Mouse (Mus musculus): ENCODE data around the gene Cd101. TPM values are rescaled to one million over a fixed set of nuclear protein-coding genes. Genes with fewer than 3 reads are reported as not detected.

The Cd101 gene
- polyA plus RNA-seq, 1 experiment from 2014 or later, result 0.37 TPM

DNA sequence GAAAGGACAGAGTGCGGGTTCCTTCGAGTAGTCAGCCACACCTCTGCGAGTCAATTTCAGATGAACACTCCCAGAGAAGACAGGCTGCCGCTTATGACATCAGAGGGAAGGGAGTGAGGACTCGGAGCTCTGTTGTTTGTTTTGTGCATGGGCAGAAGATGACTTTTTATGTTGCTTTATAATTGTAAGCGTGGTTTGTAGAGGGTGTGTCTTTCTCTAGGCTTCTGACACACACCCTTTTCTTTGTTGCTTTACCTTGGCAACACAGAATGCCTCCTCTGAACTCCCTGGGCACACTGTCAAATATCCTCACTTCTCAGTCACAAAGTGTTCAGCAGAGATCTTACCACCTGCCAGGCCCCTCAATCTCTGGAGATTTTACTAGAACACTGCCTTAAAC, 36.8 kb upstream of the Cd101 start:
- Histone ChIP-seq H3K4me3 (no peak overlapping the region), H3K4me1 (peaks cover 48% of the 10 kb centered on the region), H3K27ac (replicated peaks) (no peak overlapping the region), H3K4me2 (no peak overlapping the region), H3K27me3 (replicated peaks) (no peaks in the 10 kb centered on the region), H3K9me3 (no peaks in the 10 kb centered on the region), H3K9ac (no peak overlapping the region), H3K36me3 (peaks cover 19% of the 10 kb centered on the region)
- 81% methylated on average over 6 of the region's 6 CpGs for WGBS
- no peak for ATAC-seq (ENCODE audit: extremely low read depth, insufficient number of reproducible peaks, low FRiP score, low TSS enrichment)

DNA sequence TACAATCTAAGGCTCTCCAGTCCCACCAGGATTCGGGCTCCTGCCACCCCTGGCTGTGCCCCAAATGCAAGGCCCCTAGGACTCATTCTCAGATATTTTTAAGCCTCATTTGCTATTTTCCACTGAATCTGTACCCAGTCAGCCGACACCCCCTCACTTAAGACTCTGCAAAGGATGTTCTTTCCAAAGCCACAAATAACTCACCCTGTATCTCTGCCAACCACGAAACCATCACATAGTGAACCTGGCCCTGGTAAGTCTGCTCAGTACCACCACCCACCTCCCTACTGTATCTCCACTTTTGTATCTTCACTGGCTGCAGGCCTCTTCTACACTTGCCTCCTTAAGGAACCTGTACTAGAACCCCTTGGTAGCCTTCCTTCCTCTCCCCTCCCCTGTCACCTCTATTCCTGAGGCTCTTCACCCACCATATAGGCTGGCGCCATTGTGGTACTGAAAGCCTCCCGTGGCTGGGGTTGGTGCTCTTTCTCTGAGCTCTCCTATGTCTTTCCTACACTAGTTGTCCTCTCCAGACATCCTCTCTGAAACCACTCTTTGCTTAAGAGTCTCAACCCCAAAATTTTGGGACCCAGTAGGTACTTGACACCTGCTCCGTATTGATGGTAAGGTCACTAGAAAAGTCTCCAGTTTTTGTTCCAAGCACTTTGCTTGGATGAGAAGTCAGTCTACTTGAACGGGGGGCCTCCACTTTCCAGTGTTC, 32.7 kb upstream of the Cd101 start:
- no peaks in the 10 kb centered on the region for H3K27me3 ChIP-seq (replicated peaks)
- no peak overlapping the region for H3K9ac ChIP-seq
- H3K4me3 ChIP-seq, result no peak overlapping the region
- H3K27ac ChIP-seq (replicated peaks), result no peak overlapping the region
- H3K4me2 ChIP-seq, result no peak overlapping the region
- WGBS, result 84% methylated on average over 7 of the region's 7 CpGs
- H3K36me3 ChIP-seq, result peaks cover 52% of the 10 kb centered on the region
- no peaks in the 10 kb centered on the region for H3K9me3 ChIP-seq
- no peak for ATAC-seq (ENCODE audit: extremely low read depth, insufficient number of reproducible peaks, low FRiP score, low TSS enrichment)
- peaks cover 7% of the 10 kb centered on the region; the same call in 1 of the 2 replicates for H3K4me1 ChIP-seq

DNA sequence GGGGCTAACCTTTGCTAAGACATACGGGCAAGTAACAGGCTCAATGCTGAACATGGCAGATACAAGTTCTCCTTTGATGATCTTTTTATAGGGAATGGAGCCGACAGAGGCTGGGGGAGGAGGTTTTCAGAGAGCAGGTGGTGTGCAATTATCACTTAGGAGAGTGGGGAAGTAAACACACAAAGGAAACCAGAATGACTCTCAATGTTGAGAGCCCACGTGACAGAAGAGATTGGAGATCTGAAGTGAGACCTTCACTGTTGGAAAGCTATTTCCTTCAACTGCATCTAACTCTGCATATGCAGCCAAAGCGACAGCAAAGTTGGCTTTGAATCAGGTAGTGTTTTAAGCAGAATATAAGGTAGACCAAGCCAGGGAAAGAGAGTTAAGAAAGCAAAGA, 29.9 kb upstream of the Cd101 start:
- H3K9me3 ChIP-seq, result no peaks in the 10 kb centered on the region
- H3K9ac ChIP-seq, result no peak overlapping the region
- H3K4me2 ChIP-seq, result no peak overlapping the region
- no peaks in the 10 kb centered on the region for H3K27me3 ChIP-seq (replicated peaks)
- WGBS, result 66% methylated on average over 4 of the region's 4 CpGs
- H3K4me1 ChIP-seq, result no peaks in the 10 kb centered on the region
- ATAC-seq (ENCODE audit: extremely low read depth, insufficient number of reproducible peaks, low FRiP score, low TSS enrichment), result no peak
- H3K4me3 ChIP-seq, result no peak overlapping the region
- H3K27ac ChIP-seq (replicated peaks), result no peak overlapping the region
- peaks cover 75% of the 10 kb centered on the region for H3K36me3 ChIP-seq

DNA sequence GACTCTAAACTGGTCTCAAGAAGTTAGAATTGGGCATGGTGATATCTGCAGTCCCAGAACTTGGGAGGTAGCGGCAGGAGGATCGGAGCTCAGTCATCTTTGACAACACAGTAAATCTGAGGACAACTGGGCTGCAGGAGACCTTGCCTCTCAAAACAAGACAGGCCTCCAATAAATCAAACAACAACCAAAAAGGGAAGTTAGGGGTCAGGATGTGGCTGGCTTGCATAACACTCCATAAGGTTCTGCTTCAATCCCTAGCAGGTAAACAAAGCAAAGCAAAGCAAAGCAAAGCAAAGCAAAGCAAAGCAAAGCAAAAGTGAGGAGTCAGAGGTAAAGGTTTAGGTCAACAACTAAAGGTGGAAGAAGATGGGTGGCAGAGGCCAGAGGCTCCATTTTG, 28.8 kb upstream of the Cd101 start:
- H3K36me3 ChIP-seq, result peaks cover 75% of the 10 kb centered on the region
- no peak overlapping the region for H3K27ac ChIP-seq (replicated peaks)
- H3K4me3 ChIP-seq, result no peak overlapping the region
- H3K4me1 ChIP-seq, result no peaks in the 10 kb centered on the region
- no peak overlapping the region for H3K9ac ChIP-seq
- WGBS, result 74% methylated on average over 2 of the region's 2 CpGs
- H3K9me3 ChIP-seq, result no peaks in the 10 kb centered on the region
- no peak overlapping the region for H3K4me2 ChIP-seq
- H3K27me3 ChIP-seq (replicated peaks), result no peaks in the 10 kb centered on the region
- no peak for ATAC-seq (ENCODE audit: extremely low read depth, insufficient number of reproducible peaks, low FRiP score, low TSS enrichment)

DNA sequence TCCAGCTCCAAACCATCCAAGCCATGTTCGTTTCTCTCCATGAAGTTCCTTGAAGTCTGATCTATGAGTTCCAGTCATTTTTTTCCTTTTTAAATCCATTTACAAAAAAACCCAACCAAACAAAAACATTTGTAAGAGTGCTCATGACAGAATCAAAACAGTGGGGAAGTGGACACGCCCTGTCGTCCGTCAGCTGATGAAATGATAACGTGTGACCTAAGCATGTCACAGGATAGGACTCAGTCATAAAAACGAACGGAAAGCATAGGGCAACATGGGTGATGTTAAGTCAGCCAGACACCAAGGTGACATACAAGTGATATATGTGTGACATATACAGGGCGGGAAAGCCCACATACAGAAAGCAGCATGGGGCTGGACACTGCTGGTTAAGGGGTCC, 25.9 kb upstream of the Cd101 start:
- ATAC-seq (ENCODE audit: extremely low read depth, insufficient number of reproducible peaks, low FRiP score, low TSS enrichment), result no peak
- 68% methylated on average over 8 of the region's 8 CpGs for WGBS
- H3K4me3 ChIP-seq, result no peak overlapping the region

DNA sequence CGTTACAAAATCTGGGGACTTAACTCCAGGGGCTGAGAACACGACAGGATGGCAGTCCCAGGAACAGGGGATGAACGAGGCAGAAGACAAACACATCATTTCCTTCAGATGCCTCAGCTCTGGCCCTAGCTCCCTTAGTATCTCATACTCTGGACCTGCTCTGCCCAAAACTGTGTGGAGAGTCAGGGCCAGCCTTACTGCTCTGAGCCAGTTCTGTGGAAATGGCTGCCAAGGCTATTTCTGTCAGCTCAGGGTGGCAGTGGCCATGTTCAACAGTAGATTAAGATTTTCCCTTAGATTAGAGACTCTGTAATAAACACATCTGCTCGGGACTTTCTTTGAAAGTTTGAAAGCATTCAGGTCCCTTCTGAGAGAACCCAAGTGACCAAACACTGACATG, 22.2 kb upstream of the Cd101 start:
- ATAC-seq (ENCODE audit: extremely low read depth, insufficient number of reproducible peaks, low FRiP score, low TSS enrichment), result no peak
- H3K9ac ChIP-seq, result no peak overlapping the region
- 63% methylated on average over 4 of the region's 4 CpGs for WGBS

More for the DNA sequence above, 25.9 kb upstream of the Cd101 start:
- Histone ChIP-seq H3K36me3 (peaks cover 68% of the 10 kb centered on the region), H3K4me2 (no peak overlapping the region), H3K9ac (no peak overlapping the region), H3K9me3 (no peaks in the 10 kb centered on the region), H3K27ac (replicated peaks) (no peak overlapping the region), H3K4me1 (peaks cover 10% of the 10 kb centered on the region), H3K27me3 (replicated peaks) (no peaks in the 10 kb centered on the region)

DNA sequence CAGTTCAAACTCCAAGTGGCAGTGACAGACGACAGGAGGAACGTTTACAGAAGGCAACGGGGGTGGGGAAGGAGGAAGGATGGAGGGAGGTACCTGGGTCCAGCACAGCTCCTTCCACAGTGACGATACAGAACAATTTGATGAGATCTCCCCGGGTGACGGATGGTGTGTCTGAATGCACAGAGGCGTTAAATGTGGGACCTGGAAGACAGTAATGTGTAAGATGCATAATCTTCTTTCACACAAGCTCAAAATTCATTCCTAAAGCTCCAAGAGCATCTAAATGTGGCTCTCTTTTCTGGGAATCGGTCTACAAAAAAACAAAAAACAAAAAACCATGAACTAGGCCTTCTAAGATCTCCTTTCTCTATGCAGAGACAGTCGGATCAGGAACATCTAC, 20.6 kb upstream of the Cd101 start:
- Histone ChIP-seq H3K27ac (replicated peaks) (no peak overlapping the region), H3K27me3 (replicated peaks) (no peaks in the 10 kb centered on the region), H3K9ac (no peak overlapping the region), H3K36me3 (peaks cover 48% of the 10 kb centered on the region), H3K9me3 (no peaks in the 10 kb centered on the region), H3K4me3 (no peak overlapping the region), H3K4me1 (peaks cover 34% of the 10 kb centered on the region), H3K4me2 (no peak overlapping the region)
- 67% methylated on average over 9 of the region's 9 CpGs for WGBS
- ATAC-seq (ENCODE audit: extremely low read depth, insufficient number of reproducible peaks, low FRiP score, low TSS enrichment), result no peak

More for the DNA sequence above, 22.2 kb upstream of the Cd101 start:
- Histone ChIP-seq H3K4me3 (no peak overlapping the region), H3K4me1 (peaks cover 21% of the 10 kb centered on the region), H3K36me3 (peaks cover 59% of the 10 kb centered on the region), H3K27me3 (replicated peaks) (no peaks in the 10 kb centered on the region), H3K4me2 (no peak overlapping the region), H3K27ac (replicated peaks) (no peak overlapping the region), H3K9me3 (no peaks in the 10 kb centered on the region)

DNA sequence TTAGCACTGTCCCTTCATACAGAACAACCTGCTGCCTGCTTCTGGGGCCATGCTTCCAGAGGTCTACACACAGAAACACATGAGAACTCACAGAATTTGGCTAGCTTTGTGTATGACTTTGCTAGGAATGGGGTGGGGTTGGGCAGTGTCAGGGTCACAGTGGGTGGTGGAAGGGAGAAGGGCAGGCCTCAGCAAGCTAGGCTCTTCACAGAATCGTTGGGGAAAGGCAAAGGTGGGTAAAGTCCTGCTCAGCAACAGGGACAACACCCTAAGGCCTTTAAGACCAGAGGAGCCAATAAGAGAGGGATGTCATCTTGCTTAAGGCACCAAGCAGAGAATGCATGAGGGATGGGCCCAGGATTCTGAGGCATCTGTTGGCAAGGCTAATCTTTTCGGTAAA, 19.4 kb upstream of the Cd101 start:
- Histone ChIP-seq H3K9ac (no peak overlapping the region), H3K4me3 (no peak overlapping the region), H3K4me2 (no peak overlapping the region), H3K4me1 (peaks cover 35% of the 10 kb centered on the region), H3K36me3 (peaks cover 49% of the 10 kb centered on the region), H3K9me3 (no peaks in the 10 kb centered on the region), H3K27me3 (replicated peaks) (no peaks in the 10 kb centered on the region), H3K27ac (replicated peaks) (no peak overlapping the region)
- 86% methylated on average over 2 of the region's 2 CpGs for WGBS
- ATAC-seq (ENCODE audit: extremely low read depth, insufficient number of reproducible peaks, low FRiP score, low TSS enrichment), result no peak

DNA sequence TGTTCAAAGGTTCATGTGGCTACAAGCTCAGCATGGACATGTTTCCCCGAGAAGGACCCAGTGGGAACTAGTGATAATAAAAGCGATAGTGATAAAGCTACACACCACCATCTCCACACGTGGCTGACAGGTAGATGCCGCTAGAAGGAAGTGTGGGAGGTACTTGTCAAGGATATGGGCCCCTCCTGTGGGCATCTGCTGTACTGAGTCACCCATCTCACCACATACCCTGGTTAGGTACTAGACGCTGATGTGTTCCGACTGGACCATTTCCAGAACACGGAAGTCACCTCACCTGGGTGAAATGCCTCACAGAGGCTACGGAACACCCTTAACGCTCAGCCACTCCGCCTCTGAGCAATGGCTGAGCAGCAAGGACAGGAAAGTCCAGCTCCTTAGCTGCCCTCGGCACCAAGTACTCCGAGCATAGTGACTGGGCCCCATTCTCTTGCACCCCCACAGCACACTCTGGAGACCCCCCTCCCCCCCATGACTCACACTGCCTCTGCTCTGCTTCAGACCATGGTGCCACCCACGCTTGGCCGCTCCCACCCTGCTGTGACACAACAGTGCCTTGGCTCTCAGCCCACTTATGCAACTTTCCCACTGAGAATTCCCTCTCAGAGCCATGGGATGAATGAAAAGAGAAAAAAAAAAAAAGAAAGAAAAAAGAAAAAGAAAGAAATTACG, 18.4 kb upstream of the Cd101 start:
- Histone ChIP-seq H3K36me3 (peaks cover 51% of the 10 kb centered on the region), H3K27me3 (replicated peaks) (no peaks in the 10 kb centered on the region), H3K27ac (replicated peaks) (no peak overlapping the region), H3K4me1 (peaks cover 35% of the 10 kb centered on the region), H3K9ac (no peak overlapping the region), H3K4me2 (no peak overlapping the region), H3K9me3 (no peaks in the 10 kb centered on the region), H3K4me3 (no peak overlapping the region)
- ATAC-seq (ENCODE audit: extremely low read depth, insufficient number of reproducible peaks, low FRiP score, low TSS enrichment), result no peak
- 76% methylated on average over 15 of the region's 15 CpGs for WGBS

DNA sequence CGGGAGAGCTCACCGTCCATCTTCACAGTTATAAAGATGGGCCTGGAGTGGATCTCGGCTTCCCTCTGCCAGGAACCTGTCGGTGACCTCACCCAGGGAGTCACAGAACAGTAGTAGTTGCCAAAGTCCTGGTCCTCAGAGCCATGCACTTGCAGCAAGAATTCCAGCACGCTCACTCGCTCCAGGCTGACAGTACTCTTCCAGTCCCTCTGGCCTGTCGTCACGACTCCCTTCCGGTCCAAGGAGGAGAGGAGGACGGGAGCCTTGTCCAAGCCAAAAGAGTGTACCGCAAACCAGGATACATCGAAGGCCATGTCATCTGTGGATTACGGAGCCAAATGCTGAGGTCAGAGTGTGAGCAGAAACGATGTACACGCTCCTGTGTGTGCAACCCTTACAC, 16.1 kb upstream of the Cd101 start:
- Histone ChIP-seq H3K36me3 (peaks cover 69% of the 10 kb centered on the region), H3K4me1 (peaks cover 26% of the 10 kb centered on the region), H3K9ac (no peak overlapping the region), H3K27ac (replicated peaks) (peak overlapping the region; percentile 48; the same call in 1 of the 2 replicates), H3K4me2 (no peak overlapping the region), H3K9me3 (no peaks in the 10 kb centered on the region), H3K27me3 (replicated peaks) (no peaks in the 10 kb centered on the region), H3K4me3 (no peak overlapping the region)
- 71% methylated on average over 15 of the region's 15 CpGs for WGBS
- no peak for ATAC-seq (ENCODE audit: extremely low read depth, insufficient number of reproducible peaks, low FRiP score, low TSS enrichment)

DNA sequence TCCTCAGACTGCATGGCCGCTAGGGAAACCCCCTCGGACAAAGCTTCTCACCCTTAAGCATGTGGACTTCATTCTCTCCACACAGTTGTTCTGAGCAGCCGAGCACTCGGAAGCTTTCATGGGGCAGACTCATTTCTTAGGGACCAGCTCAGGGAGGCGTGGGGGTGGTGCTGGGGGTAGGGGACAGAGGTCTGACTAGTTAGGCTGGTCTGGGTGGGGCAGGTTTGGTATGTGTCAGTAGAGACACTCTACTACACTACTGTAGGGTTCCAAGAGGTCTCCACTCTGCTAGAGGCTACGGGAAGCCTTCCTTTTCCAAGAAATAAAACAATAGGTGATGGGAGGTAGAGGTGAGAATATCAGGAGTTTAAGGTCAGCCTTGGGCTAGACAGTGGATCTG, 15.3 kb upstream of the Cd101 start:
- no peak overlapping the region for H3K4me2 ChIP-seq
- no peaks in the 10 kb centered on the region for H3K9me3 ChIP-seq
- no peak overlapping the region for H3K9ac ChIP-seq
- H3K4me3 ChIP-seq, result no peak overlapping the region
- peaks cover 67% of the 10 kb centered on the region for H3K36me3 ChIP-seq
- no peaks in the 10 kb centered on the region for H3K27me3 ChIP-seq (replicated peaks)
- H3K27ac ChIP-seq (replicated peaks), result no peak overlapping the region
- WGBS, result 82% methylated on average over 6 of the region's 6 CpGs
- no peak for ATAC-seq (ENCODE audit: extremely low read depth, insufficient number of reproducible peaks, low FRiP score, low TSS enrichment)
- H3K4me1 ChIP-seq, result peaks cover 26% of the 10 kb centered on the region

DNA sequence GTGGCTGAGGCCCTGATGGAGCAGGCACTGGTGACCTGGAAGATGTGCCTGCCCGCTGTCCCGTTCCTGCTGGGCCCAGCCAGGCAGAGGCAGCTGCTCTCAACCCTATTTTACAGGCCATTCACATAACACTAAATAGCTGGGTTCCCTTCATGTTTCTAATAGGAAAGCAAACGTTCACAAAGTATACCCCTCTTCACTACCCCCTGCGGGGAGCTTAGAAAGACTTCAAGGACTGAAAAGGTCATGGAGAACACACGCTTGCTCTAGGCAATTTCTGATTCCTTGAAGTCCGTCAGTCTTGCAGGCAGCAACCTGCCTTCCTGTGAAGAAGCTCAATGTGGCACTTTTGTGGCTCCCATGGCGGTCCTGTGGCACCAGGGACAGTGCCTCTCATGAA, 12.6 kb upstream of the Cd101 start:
- 78% methylated on average over 7 of the region's 7 CpGs for WGBS
- Histone ChIP-seq H3K36me3 (peaks cover 66% of the 10 kb centered on the region), H3K9ac (no peak overlapping the region), H3K27me3 (replicated peaks) (no peaks in the 10 kb centered on the region), H3K9me3 (no peaks in the 10 kb centered on the region), H3K4me2 (no peak overlapping the region), H3K4me3 (no peak overlapping the region), H3K27ac (replicated peaks) (no peak overlapping the region), H3K4me1 (peaks cover 19% of the 10 kb centered on the region)
- ATAC-seq (ENCODE audit: extremely low read depth, insufficient number of reproducible peaks, low FRiP score, low TSS enrichment), result no peak
